Mouse (Mus musculus) cerebellum, adult 2 months (tissue): Measurements from ENCODE around the gene Irx1.

ENCODE experiments used
- CTCF ChIP-seq: fragments of 200-500 bp; IDR thresholded peaks from 2 replicates; pipeline ENCODE4 v1.5.1; 2011; ENCODE audit warnings: low read depth, mild to moderate bottlenecking, control low read depth, low read length, moderate library complexity, borderline replicate concordance; ENCODE audit not compliant: insufficient read depth
- POLR2A ChIP-seq: fragments of 200-500 bp; IDR thresholded peaks from 2 replicates; pipeline ENCODE4 v1.6.1; 2011; ENCODE audit warnings: low read length, control low read depth, borderline replicate concordance; ENCODE audit not compliant: insufficient read depth

DNA sequence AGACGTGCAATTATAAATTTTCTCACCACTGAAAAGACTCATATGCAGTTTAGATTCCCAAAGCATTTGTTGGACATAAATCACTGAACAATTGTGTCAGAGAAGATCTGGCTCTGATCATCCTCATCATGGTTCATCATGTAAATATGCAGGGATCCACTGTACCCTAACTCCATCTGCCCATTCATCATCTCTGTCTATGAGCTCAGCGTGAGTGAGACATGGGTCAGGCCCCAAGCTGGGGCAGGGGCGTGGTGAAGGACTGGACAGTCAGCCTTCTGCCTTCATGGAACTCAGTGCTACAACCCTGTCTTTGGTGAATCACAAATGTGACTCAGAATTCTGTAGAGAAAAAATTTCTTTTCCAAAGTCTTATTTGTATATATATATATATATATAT, 53.2 kb downstream of the Irx1 start:
- no peak for TF ChIP-seq CTCF
- TF ChIP-seq POLR2A, result no peak
